Mouse (Mus musculus) hindbrain, embryonic 16.5 days (tissue): ENCODE data around the gene Cpa1. TPM values are rescaled to one million over a fixed set of nuclear protein-coding genes. Genes with fewer than 3 reads are reported as not detected.

ENCODE experiments used
- ATAC-seq: fragments of 200-750 bp; cut with Nextera tagmentation; 2 replicates; pipeline ENCODE4 v1.8.0; 2017; ENCODE audit warnings: moderate TSS enrichment, moderate library complexity
- H3K27ac ChIP-seq: fragments of 300-500 bp; sonication (generic); 2 replicates; pipeline ENCODE4 v1.5.1; 2014; ENCODE audit warnings: low read depth, mild to moderate bottlenecking, control low read depth, low read length, moderate library complexity
- H3K27me3 ChIP-seq: fragments of 300-500 bp; sonication (generic); replicated peaks from 2 replicates; pipeline ENCODE4 v1.6.1; 2014; ENCODE audit warnings: low read length; ENCODE audit not compliant: control insufficient read depth, insufficient read depth
- H3K36me3 ChIP-seq: fragments of 300-500 bp; sonication (generic); 2 replicates; pipeline ENCODE4 v1.6.1; 2014; ENCODE audit warnings: mild to moderate bottlenecking, low read length, moderate library complexity, mixed read lengths; ENCODE audit not compliant: control insufficient read depth, insufficient read depth
- H3K4me1 ChIP-seq: fragments of 300-500 bp; sonication (generic); 2 replicates; pipeline ENCODE4 v1.6.1; 2014; ENCODE audit warnings: low read depth, low read length; ENCODE audit not compliant: control insufficient read depth, insufficient read depth
- H3K4me2 ChIP-seq: fragments of 300-500 bp; sonication (generic); 2 replicates; pipeline ENCODE4 v1.6.1; 2014; ENCODE audit warnings: mild to moderate bottlenecking, low read length, control low read depth, moderate library complexity
- H3K4me3 ChIP-seq: fragments of 300-500 bp; sonication (generic); 2 replicates; pipeline ENCODE4 v1.5.1; 2014; ENCODE audit warnings: mild to moderate bottlenecking, low read length, control low read depth, moderate library complexity
- H3K9ac ChIP-seq: fragments of 300-500 bp; sonication (generic); 2 replicates; pipeline ENCODE4 v1.6.1; 2014; ENCODE audit warnings: low read depth, mild to moderate bottlenecking, control low read depth, low read length, moderate library complexity
- H3K9me3 ChIP-seq: fragments of 300-500 bp; sonication (generic); 2 replicates; pipeline ENCODE4 v1.6.1; 2014; ENCODE audit warnings: mild to moderate bottlenecking, low read length, moderate library complexity; ENCODE audit not compliant: control insufficient read depth
- WGBS: fragments of 180-500 bp; shearing (Covaris S2); extraction: QIAGEN DNeasy Blood & Tissue Kit; methylation state at CpG from one replicate; pipeline ENCODE4 v1.1.7; 2014; 5-methylcytosine and 5-hydroxymethylcytosine counted together
- polyA plus RNA-seq: library from polyadenylated mRNA; unstranded; fragments of >200 nt; fragmentation: Nextera tagmentation; extraction: Ambion mirVana; gene quantifications from 2 replicates; pipeline ENCODE4 v1.2.1, GENCODE M21; 2015

Cpa1 gene
- polyA plus RNA-seq, 1 experiment from 2014 or later = 0.85 TPM

GRCm38 (mm10) chr6:30618735-30619134 lies 20.3 kb upstream of the Cpa1 start:
- peaks cover 25% of the 10 kb centered on the region for H3K4me1 ChIP-seq
- H3K27me3 ChIP-seq = no peaks in the 10 kb centered on the region
- H3K36me3 ChIP-seq = no peaks in the 10 kb centered on the region
- ATAC-seq = no peak
- H3K4me2 ChIP-seq = no peak overlapping the region
- H3K4me3 ChIP-seq = no peak overlapping the region
- H3K9me3 ChIP-seq = no peaks in the 10 kb centered on the region
- no peak overlapping the region for H3K9ac ChIP-seq
- 23% methylated on average over 6 of the region's 6 CpGs for WGBS
- H3K27ac ChIP-seq = peak overlapping the region; percentile 26; the same call in 1 of the 2 replicates

- Histone ChIP-seq H3K27ac (no peak overlapping the region), H3K9me3 (no peaks in the 10 kb centered on the region)
- WGBS = 62% methylated on average over 5 of the region's 5 CpGs
Measured at GRCm38 (mm10) chr6:30619606-30620005, 19.4 kb upstream of the Cpa1 start.

GRCm38 (mm10) chr6:30620591-30620990 lies 18.4 kb upstream of the Cpa1 start:
- Histone ChIP-seq H3K27ac (no peak overlapping the region), H3K36me3 (no peaks in the 10 kb centered on the region), H3K4me1 (peaks cover 25% of the 10 kb centered on the region), H3K9me3 (no peaks in the 10 kb centered on the region), H3K4me3 (no peak overlapping the region), H3K9ac (no peak overlapping the region), H3K27me3 (no peaks in the 10 kb centered on the region), H3K4me2 (no peak overlapping the region)
- 75% methylated on average over 4 of the region's 4 CpGs for WGBS
- ATAC-seq = no peak

More at GRCm38 (mm10) chr6:30619606-30620005, 19.4 kb upstream of the Cpa1 start:
- Histone ChIP-seq H3K27me3 (no peaks in the 10 kb centered on the region), H3K4me2 (no peak overlapping the region), H3K4me1 (peaks cover 25% of the 10 kb centered on the region), H3K4me3 (no peak overlapping the region), H3K36me3 (no peaks in the 10 kb centered on the region), H3K9ac (no peak overlapping the region)
- no peak for ATAC-seq

DNA sequence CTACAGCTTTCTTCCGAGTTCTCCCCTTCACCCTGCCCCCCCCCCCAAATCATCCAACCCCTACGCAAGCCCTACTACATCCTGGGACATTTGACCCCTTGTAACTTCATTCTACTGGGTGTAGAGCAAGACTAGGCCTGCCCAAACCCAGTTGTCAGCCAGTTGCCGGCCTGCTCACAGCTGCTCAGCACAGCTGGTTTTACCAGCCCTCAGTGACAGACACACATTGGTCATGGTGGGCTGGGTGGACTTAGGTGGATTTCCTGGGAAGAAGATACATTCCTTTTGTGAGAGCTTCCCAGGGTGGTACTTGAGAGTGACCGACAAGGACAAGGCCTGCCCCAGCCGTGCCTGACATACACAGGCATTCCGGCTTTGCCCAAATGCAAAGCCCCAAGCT lies 18.0 kb upstream of the Cpa1 start:
- no peaks in the 10 kb centered on the region for H3K27me3 ChIP-seq
- H3K9ac ChIP-seq = no peak overlapping the region
- no peak overlapping the region for H3K27ac ChIP-seq
- no peaks in the 10 kb centered on the region for H3K9me3 ChIP-seq
- no peak overlapping the region for H3K4me2 ChIP-seq
- no peak overlapping the region for H3K4me3 ChIP-seq
- H3K36me3 ChIP-seq = no peaks in the 10 kb centered on the region
- H3K4me1 ChIP-seq = peaks cover 23% of the 10 kb centered on the region
- WGBS = 85% methylated on average over 6 of the region's 6 CpGs
- ATAC-seq = no peak

- H3K4me3 ChIP-seq = no peak overlapping the region
- no peak overlapping the region for H3K27ac ChIP-seq
- no peaks in the 10 kb centered on the region for H3K9me3 ChIP-seq
- no peak overlapping the region for H3K4me2 ChIP-seq
- no peak for ATAC-seq
- no peaks in the 10 kb centered on the region for H3K36me3 ChIP-seq
- H3K4me1 ChIP-seq = peaks cover 14% of the 10 kb centered on the region
- WGBS = 83% methylated on average over 4 of the region's 4 CpGs
- no peaks in the 10 kb centered on the region for H3K27me3 ChIP-seq
- H3K9ac ChIP-seq = no peak overlapping the region
Measured at GRCm38 (mm10) chr6:30621986-30622389, 17.0 kb upstream of the Cpa1 start.

DNA sequence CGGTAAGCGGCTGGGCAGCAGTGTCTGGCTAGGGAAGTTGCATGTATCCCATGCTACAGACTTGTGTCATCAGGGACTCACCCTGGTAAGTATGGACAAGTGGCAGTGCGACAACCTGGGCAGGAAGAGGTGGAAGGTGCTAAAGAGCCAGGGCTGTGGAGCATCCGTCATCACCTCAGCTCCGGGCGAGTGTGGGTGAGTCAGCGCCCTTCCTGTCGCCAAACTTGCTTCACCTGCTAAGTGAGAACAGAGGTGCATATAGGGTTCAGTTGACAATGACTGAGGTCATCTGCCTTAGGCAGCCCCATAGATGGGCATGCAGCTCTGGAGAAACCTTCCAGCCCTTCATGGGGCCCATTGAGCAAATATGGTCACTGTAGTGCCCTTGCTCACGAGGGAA lies 14.3 kb upstream of the Cpa1 start:
- WGBS = 92% methylated on average over 9 of the region's 9 CpGs

GRCm38 (mm10) chr6:30628152-30628551 lies 10.9 kb upstream of the Cpa1 start:
- 30% methylated on average over 6 of the region's 6 CpGs for WGBS
- H3K27me3 ChIP-seq = no peaks in the 10 kb centered on the region
- H3K4me3 ChIP-seq = no peak overlapping the region
- peak overlapping the region; percentile 69 for H3K27ac ChIP-seq
- H3K9me3 ChIP-seq = no peaks in the 10 kb centered on the region
- H3K36me3 ChIP-seq = no peaks in the 10 kb centered on the region
- peak; percentile 85 for ATAC-seq
- peaks cover 5% of the 10 kb centered on the region for H3K4me1 ChIP-seq
- H3K4me2 ChIP-seq = no peak overlapping the region
- H3K9ac ChIP-seq = no peak overlapping the region

More for the DNA sequence above, 14.3 kb upstream of the Cpa1 start:
- H3K27me3 ChIP-seq = no peaks in the 10 kb centered on the region
- no peak overlapping the region for H3K9ac ChIP-seq
- no peak overlapping the region for H3K27ac ChIP-seq
- H3K4me2 ChIP-seq = no peak overlapping the region
- no peaks in the 10 kb centered on the region for H3K9me3 ChIP-seq
- H3K4me1 ChIP-seq = peaks cover 5% of the 10 kb centered on the region
- no peak for ATAC-seq
- H3K36me3 ChIP-seq = no peaks in the 10 kb centered on the region
- no peak overlapping the region for H3K4me3 ChIP-seq

GRCm38 (mm10) chr6:30629989-30630388 lies 9.0 kb upstream of the Cpa1 start:
- no peak overlapping the region for H3K4me2 ChIP-seq
- 95% methylated on average over 1 of the region's 1 CpGs for WGBS

DNA sequence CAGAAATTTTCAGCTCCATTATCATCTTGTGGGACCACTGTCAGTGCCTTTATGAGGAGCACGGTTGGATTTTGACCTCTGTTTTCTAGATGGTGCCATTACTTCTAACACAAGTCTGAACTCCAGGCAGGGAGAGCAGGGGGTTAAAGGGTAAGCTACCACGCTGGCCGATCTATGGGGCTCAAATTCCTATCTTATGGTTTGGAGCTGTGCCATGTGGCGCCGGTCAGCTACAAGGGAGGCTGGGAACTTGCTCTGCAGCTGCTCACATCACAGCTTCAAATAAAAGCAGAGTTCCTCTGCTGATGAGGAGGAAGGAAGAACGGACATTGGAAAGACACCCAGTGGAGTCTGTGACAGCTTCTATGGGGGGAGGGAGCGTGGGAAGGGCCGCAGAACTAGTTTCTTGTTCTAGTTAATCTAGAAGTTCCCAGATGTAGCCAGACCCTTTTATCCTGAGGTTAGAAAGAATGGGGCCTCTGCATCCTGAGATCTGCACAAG lies 3.6 kb upstream of the Cpa1 start:
- H3K27me3 ChIP-seq = no peaks in the 10 kb centered on the region
- no peak overlapping the region for H3K27ac ChIP-seq

More at GRCm38 (mm10) chr6:30629989-30630388, 9.0 kb upstream of the Cpa1 start:
- Histone ChIP-seq H3K4me1 (peaks cover 5% of the 10 kb centered on the region), H3K27ac (no peak overlapping the region), H3K27me3 (no peaks in the 10 kb centered on the region), H3K4me3 (no peak overlapping the region), H3K36me3 (no peaks in the 10 kb centered on the region), H3K9ac (no peak overlapping the region), H3K9me3 (no peaks in the 10 kb centered on the region)
- no peak for ATAC-seq

More for the DNA sequence above, 3.6 kb upstream of the Cpa1 start:
- no peak for ATAC-seq
- H3K4me3 ChIP-seq = no peak overlapping the region
- H3K9me3 ChIP-seq = no peaks in the 10 kb centered on the region
- 40% methylated on average over 8 of the region's 8 CpGs for WGBS
- no peak overlapping the region for H3K9ac ChIP-seq
- H3K4me2 ChIP-seq = no peak overlapping the region
- peaks cover 2% of the 10 kb centered on the region; the same call in 1 of the 2 replicates for H3K4me1 ChIP-seq
- H3K36me3 ChIP-seq = no peaks in the 10 kb centered on the region
